Comparison of ENCODE assay signal across 9 mouse cellular contexts in genomic region chr6:147506074-147506473, GRCm38 (mm10). TPM values are rescaled to one million over a fixed set of nuclear protein-coding genes. Genes with fewer than 3 reads are reported as not detected.
DNase-seq lines count a peak whose midpoint lies in the region; ATAC-seq and TF ChIP-seq lines count a peak whose summit lies in the region.
"Had no signal": no experiment of that assay in that cellular context is flagged by ENCODE, and none has a peak within 500 bp of the region (broad histone marks: within the 10 kb centered on the region; RNA-seq: fewer than 3 reads in every experiment).

No protein-coding gene starts in this region.

- ATAC-seq in lung, embryonic 15.5 days (ENCODE audit: borderline replicate concordance, extremely low read depth, low FRiP score, low TSS enrichment): no peak

- WGBS in lung, embryonic 15.5 days: 42% methylated on average over 9 of the region's 9 CpGs
- 49% methylated on average over 9 of the region's 9 CpGs for WGBS in lung, adult 2 months
- WGBS in heart, embryonic 10.5 days: 41% methylated on average over 9 of the region's 9 CpGs

- no peaks in the 10 kb centered on the region for H3K9me3 ChIP-seq in lung, embryonic 15.5 days
- H3K9me3 ChIP-seq in heart, embryonic 10.5 days: no peaks in the 10 kb centered on the region

- H3K4me2 ChIP-seq in lung, embryonic 15.5 days: 0 out of 2 replicates have a peak overlapping the region, but pooled peaks have one; percentile 7

- no peak for TF ChIP-seq POLR2A in lung, adult 2 months (IDR thresholded peaks at IDR 0.05; ENCODE audit: borderline replicate concordance, extremely low read depth, low read depth, low read length)

- no peak overlapping the region for H3K9ac ChIP-seq in lung, embryonic 15.5 days

- 0 out of 2 replicates have a peak, but pooled peaks cover 4% of the 10 kb centered on the region for H3K4me1 ChIP-seq in lung, embryonic 15.5 days
- no peaks in the 10 kb centered on the region for H3K4me1 ChIP-seq in lung, adult 2 months (ENCODE audit: control insufficient read depth, insufficient read depth, low read length)
- H3K4me1 ChIP-seq in heart, embryonic 10.5 days: peaks cover 15% of the 10 kb centered on the region

- H3K27me3 ChIP-seq in lung, embryonic 15.5 days: no peaks in the 10 kb centered on the region
- no peaks in the 10 kb centered on the region for H3K27me3 ChIP-seq in heart, embryonic 10.5 days (ENCODE audit: insufficient read depth, poor library complexity, severe bottlenecking)

- TF ChIP-seq CTCF in lung, adult 2 months (IDR thresholded peaks at IDR 0.05; ENCODE audit: insufficient read depth, low read length): no peak
- TF ChIP-seq CTCF in left cerebral cortex, adult 2 months (IDR thresholded peaks at IDR 0.05): no peak

- no peak overlapping the region for H3K27ac ChIP-seq in lung, embryonic 15.5 days
- H3K27ac ChIP-seq in heart, embryonic 10.5 days: peak overlapping the region; percentile 42; the same call in 1 of the 2 replicates
- no peak overlapping the region for H3K27ac ChIP-seq in left cerebral cortex, adult 2 months

- no peaks in the 10 kb centered on the region for H3K36me3 ChIP-seq in lung, embryonic 15.5 days
- H3K36me3 ChIP-seq in heart, embryonic 10.5 days: no peaks in the 10 kb centered on the region

- intact Hi-C loops in left cerebral cortex, adult 2 months (cut with DNase I): no loop called here

- DNase-seq in adrenal gland, postnatal 14 days: peak; percentile 21
- no peak for DNase-seq in adrenal gland, postnatal 10 days
- no peak for DNase-seq in lung, adult 2 months
- no peak for DNase-seq in heart, embryonic 10.5 days (ENCODE audit: low spot score)
- DNase-seq in skeletal muscle tissue, adult 2 months (ENCODE audit: low read depth, low spot score): peak; percentile 88
- no peak for DNase-seq in left cerebral cortex, adult 2 months (ENCODE audit: extremely low spot score in 1 of 2, low spot score in 2 of 2)
- no peak for DNase-seq in left cerebral cortex, adult 11 months (ENCODE audit: low spot score)
- DNase-seq: kidney, adult 11 months had no signal

- H3K4me3 ChIP-seq in lung, embryonic 15.5 days: no peak overlapping the region
- H3K4me3 ChIP-seq in lung, adult 2 months (replicated peaks; ENCODE audit: extremely low read depth, low read depth, low read length): no peak overlapping the region
- H3K4me3 ChIP-seq in heart, embryonic 10.5 days: peak overlapping the region; percentile 3; the same call in 1 of the 2 replicates
- no peak overlapping the region for H3K4me3 ChIP-seq in left cerebral cortex, adult 2 months

RNA-seq across cellular contexts. Expression of gene Ccdc91, which starts 30.4 kb away (rescaled TPM):
- total RNA-seq in adrenal gland, postnatal 14 days (2021): 35.3 and 35.5 TPM in 2 replicates
- total RNA-seq in adrenal gland, postnatal 10 days (2021): 10 to 100 TPM; 29.2 to 33.3 TPM
- polyA plus RNA-seq in lung, embryonic 15.5 days (2015; fragmentation: Nextera tagmentation; extraction: Ambion mirVana): 25.6 and 28.7 TPM in 2 replicates
- 19.5 and 22.9 TPM in 2 replicates for polyA plus RNA-seq in lung, adult 2 months (2012; rRNA removed)
- 21.8 and 24.6 TPM in 2 replicates for polyA plus RNA-seq in heart, embryonic 10.5 days (2016; fragmentation: Nextera tagmentation; extraction: Ambion mirVana)
- 10 to 100 TPM; 37.6 to 38.8 TPM for total RNA-seq in left cerebral cortex, adult 2 months (2021)

Comparison
In these comparisons a context has a peak if more than half of its experiments do, and no peak if none do; other contexts are left out.
1. DNase-seq: peak in adrenal gland, postnatal 14 days (single experiment) and skeletal muscle tissue, adult 2 months (single experiment); none in adrenal gland, postnatal 10 days (single experiment), lung, adult 2 months (single experiment), heart, embryonic 10.5 days (single experiment), left cerebral cortex, adult 2 months (0 of 2) and left cerebral cortex, adult 11 months (single experiment).